Mouse (Mus musculus) olfactory bulb, adult 2 months (tissue): ENCODE measurements at regions not wholly inside any gene's neighbourhood (a gene's known extent, or its start where the extent isn't known, plus 50 kb on each side); places are given as distances from the start of the nearest gene placed in this dataset.

Source experiments
- CTCF ChIP-seq: fragments of 200-500 bp; IDR thresholded peaks from 2 replicates; pipeline ENCODE4 v1.5.1; 2012; ENCODE audit warnings: low read depth, mild to moderate bottlenecking, low read length, moderate library complexity; ENCODE audit not compliant: insufficient read depth
- POLR2A ChIP-seq: fragments of 200-500 bp; IDR thresholded peaks from 2 replicates; pipeline ENCODE4 v1.6.1; 2012; ENCODE audit warnings: mild to moderate bottlenecking, low read depth, low read length, moderate library complexity; ENCODE audit not compliant: insufficient read depth

GRCm38 (mm10) chr6:31176368-31176767 lies 217.5 kb upstream of the Klf14 start:
- TF ChIP-seq CTCF (0 out of 2 replicates have a peak, but pooled peaks have one; percentile 26), POLR2A (no peak)
